Mouse (Mus musculus): ENCODE measurements around the gene Tor1b. TPM values are rescaled to one million over a fixed set of nuclear protein-coding genes. Genes with fewer than 3 reads are reported as not detected.
"Not testable (repeated sequence)": the region's sequence is repeated elsewhere in the genome, so short reads cannot be mapped to it uniquely, and the experiment has no call there.

Gene Tor1b
- polyA plus RNA-seq, 1 experiment from 2014 or later, result 21.3 TPM

DNA sequence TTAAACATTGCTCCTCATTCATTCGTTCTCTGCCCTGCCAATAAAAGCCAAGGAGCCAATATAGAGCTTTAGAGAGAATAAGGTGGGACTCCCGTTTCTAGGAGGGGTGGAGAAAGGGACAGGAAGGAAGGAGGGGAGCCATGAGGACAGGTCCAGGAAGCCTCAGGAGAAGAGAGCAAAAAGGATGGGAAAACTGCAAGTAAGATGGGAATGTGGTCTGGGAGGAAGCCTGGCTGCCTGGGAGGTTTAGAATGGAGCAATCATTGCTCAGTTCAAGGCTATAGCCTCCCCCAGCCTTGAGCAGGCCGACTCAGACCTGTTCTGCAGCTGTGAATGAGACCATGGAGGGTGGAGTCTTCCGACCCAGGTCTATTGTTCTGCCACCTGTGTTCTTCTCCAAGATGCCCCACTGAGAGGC lies 14.2 kb upstream of the Tor1b start:
- ATAC-seq, result no peak
- WGBS, result 42% methylated on average over 4 of the region's 4 CpGs
- Histone ChIP-seq H3K4me1 (replicated peaks; ENCODE audit: control insufficient read depth, insufficient read depth, low read length) (peaks cover 5% of the 10 kb centered on the region; the same call in 1 of the 2 replicates), H3K4me2 (ENCODE audit: low read length) (no peak overlapping the region), H3K27ac (ENCODE audit: low read length) (no peak overlapping the region), H3K27me3 (replicated peaks; ENCODE audit: control insufficient read depth, insufficient read depth, low read length) (no peaks in the 10 kb centered on the region), H3K36me3 (ENCODE audit: control insufficient read depth, insufficient read depth) (no peaks in the 10 kb centered on the region), H3K4me3 (replicated peaks; ENCODE audit: low read length) (no peak overlapping the region), H3K9ac (replicated peaks; ENCODE audit: low read depth, low read length) (no peak overlapping the region), H3K9me3 (ENCODE audit: control insufficient read depth, low read length) (no peaks in the 10 kb centered on the region)

DNA sequence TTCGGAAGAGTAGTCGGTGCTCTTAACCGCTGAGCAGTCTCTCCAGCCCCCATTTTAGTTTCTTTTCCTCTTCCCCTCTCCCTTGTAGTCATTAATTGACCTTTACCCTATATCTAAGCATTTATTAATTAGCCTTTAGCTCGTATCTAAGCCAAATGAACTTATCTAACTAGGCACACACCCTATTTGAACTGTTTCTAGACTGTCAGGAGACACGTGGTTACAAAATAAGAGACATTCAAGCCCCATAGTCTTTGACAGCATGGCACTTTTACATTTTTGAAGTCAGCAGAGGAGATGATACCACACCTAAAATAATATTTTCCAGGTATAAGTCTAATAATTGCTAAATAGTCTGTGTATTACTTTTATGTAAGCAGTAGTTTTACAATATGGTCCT lies 11.2 kb upstream of the Tor1b start:
- WGBS, result 91% methylated on average over 5 of the region's 5 CpGs

DNA sequence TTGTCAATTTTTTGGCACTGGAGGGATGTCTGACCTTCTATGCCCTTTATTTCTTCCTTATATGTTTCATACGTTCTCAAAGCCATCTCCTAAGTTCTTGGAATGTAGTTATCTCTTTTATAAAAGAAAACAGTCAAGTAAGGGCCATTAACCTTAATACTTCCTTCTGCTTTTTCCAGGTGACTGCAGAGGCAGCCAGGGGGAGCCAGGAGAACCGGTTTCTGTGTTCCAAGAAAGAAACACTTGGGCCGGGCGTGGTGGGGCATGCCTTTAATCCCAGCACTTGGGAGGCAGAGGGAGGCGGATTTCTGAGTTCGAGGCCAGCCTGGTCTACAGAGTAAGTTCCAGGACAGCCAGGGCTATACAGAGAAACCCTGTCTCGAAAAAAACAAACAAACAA lies 10.6 kb upstream of the Tor1b start:
- WGBS, result 48% methylated on average over 7 of the region's 7 CpGs
- not testable (repeated sequence) for H3K27me3 ChIP-seq (replicated peaks; ENCODE audit: control insufficient read depth, insufficient read depth, low read length); H3K9ac ChIP-seq (replicated peaks; ENCODE audit: low read depth, low read length); H3K27ac ChIP-seq (ENCODE audit: low read length); ATAC-seq; H3K4me2 ChIP-seq (ENCODE audit: low read length); H3K36me3 ChIP-seq (ENCODE audit: control insufficient read depth, insufficient read depth); H3K4me3 ChIP-seq (replicated peaks; ENCODE audit: low read length); H3K9me3 ChIP-seq (ENCODE audit: control insufficient read depth, low read length); H3K4me1 ChIP-seq (replicated peaks; ENCODE audit: control insufficient read depth, insufficient read depth, low read length)

More for the DNA sequence above, 11.2 kb upstream of the Tor1b start:
- Histone ChIP-seq H3K27ac (ENCODE audit: low read length) (no peak overlapping the region), H3K9me3 (ENCODE audit: control insufficient read depth, low read length) (no peaks in the 10 kb centered on the region), H3K4me1 (replicated peaks; ENCODE audit: control insufficient read depth, insufficient read depth, low read length) (peaks cover 5% of the 10 kb centered on the region; the same call in 1 of the 2 replicates), H3K4me3 (replicated peaks; ENCODE audit: low read length) (no peak overlapping the region), H3K27me3 (replicated peaks; ENCODE audit: control insufficient read depth, insufficient read depth, low read length) (no peaks in the 10 kb centered on the region), H3K4me2 (ENCODE audit: low read length) (no peak overlapping the region), H3K36me3 (ENCODE audit: control insufficient read depth, insufficient read depth) (no peaks in the 10 kb centered on the region), H3K9ac (replicated peaks; ENCODE audit: low read depth, low read length) (no peak overlapping the region)
- no peak for ATAC-seq

DNA sequence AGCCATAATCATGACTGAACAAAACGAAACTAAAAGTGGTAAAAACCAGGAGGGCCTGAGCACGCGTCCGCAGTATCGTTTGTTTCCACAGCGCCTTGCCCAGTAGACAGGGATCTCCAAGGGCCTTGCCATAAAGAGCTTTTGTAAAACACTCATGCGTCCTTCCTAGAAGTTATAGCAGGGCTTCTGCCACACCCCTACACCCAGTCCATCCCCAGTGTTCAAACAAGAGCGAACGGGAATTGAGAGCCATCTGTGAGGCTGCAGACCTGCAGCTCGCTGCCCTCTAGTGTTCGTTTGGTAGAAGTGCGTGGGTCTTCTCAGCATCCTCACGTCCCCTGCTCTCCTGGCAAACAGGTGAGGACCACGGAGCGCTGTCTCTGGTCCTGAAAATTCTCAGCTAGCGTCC lies 10.2 kb upstream of the Tor1b start:
- Histone ChIP-seq H3K36me3 (ENCODE audit: control insufficient read depth, insufficient read depth) (no peaks in the 10 kb centered on the region), H3K4me2 (ENCODE audit: low read length) (peak overlapping the region; percentile 49), H3K4me3 (replicated peaks; ENCODE audit: low read length) (peak overlapping the region; percentile 36), H3K27ac (ENCODE audit: low read length) (no peak overlapping the region), H3K9me3 (ENCODE audit: control insufficient read depth, low read length) (no peaks in the 10 kb centered on the region), H3K4me1 (replicated peaks; ENCODE audit: control insufficient read depth, insufficient read depth, low read length) (peaks cover 5% of the 10 kb centered on the region; the same call in 1 of the 2 replicates), H3K27me3 (replicated peaks; ENCODE audit: control insufficient read depth, insufficient read depth, low read length) (no peaks in the 10 kb centered on the region), H3K9ac (replicated peaks; ENCODE audit: low read depth, low read length) (peak overlapping the region; percentile 39; the same call in 1 of the 2 replicates)
- WGBS, result 30% methylated on average over 16 of the region's 16 CpGs
- ATAC-seq, result peak; percentile 79; the same call in 1 of the 2 replicates

DNA sequence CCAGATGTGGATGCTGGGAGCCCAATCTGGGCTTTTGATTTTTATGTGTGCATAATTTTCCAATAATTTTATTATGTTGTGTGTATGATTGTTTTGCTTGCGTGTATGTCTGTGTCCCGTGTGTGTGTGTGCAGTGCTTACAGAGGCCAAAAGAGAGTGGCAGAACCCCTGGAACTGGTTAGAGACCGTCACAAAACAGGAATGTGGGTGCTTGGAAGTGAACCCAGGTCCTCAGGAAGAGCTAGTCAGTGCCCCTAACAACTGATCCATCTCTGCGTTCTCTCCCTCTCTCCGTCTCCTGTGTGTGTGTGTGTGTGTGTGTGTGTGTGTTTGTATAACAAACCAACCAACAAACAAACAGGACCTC lies 319 bp upstream of the Tor1b start:
- WGBS, result 22% methylated on average over 5 of the region's 5 CpGs
- ATAC-seq, result no peak

DNA sequence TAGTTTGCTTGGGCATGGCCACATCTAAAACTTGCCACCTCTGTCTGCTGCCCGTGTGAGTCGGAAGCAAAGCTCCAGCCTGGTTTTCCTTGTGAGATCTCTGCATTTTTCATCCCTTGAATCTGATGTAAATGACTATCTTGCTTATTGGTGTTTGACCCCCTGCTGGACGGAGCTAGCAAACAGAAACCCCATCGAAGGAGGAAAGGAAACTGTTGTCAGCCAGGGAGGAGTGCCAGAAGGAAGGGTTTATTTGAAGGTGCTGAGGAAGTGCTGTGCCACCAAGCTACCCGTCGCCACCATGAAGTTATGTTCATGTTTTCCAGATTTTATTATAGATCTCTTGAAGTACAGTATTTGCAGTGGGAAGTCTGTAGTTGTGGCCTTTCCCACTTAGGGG lies 2.0 kb downstream of the Tor1b start:
- ATAC-seq, result no peak
- WGBS, result 77% methylated on average over 6 of the region's 6 CpGs
- Histone ChIP-seq H3K4me2 (ENCODE audit: low read length) (no peak overlapping the region), H3K27ac (ENCODE audit: low read length) (no peak overlapping the region), H3K27me3 (replicated peaks; ENCODE audit: control insufficient read depth, insufficient read depth, low read length) (no peaks in the 10 kb centered on the region), H3K9me3 (ENCODE audit: control insufficient read depth, low read length) (no peaks in the 10 kb centered on the region), H3K4me3 (replicated peaks; ENCODE audit: low read length) (no peak overlapping the region), H3K9ac (replicated peaks; ENCODE audit: low read depth, low read length) (peak overlapping the region; percentile 86), H3K4me1 (replicated peaks; ENCODE audit: control insufficient read depth, insufficient read depth, low read length) (peaks cover 20% of the 10 kb centered on the region), H3K36me3 (ENCODE audit: control insufficient read depth, insufficient read depth) (peaks cover 27% of the 10 kb centered on the region)

More for the DNA sequence above, 319 bp upstream of the Tor1b start:
- Histone ChIP-seq H3K4me2 (ENCODE audit: low read length) (peak overlapping the region; percentile 93), H3K4me1 (replicated peaks; ENCODE audit: control insufficient read depth, insufficient read depth, low read length) (peaks cover 20% of the 10 kb centered on the region), H3K36me3 (ENCODE audit: control insufficient read depth, insufficient read depth) (peaks cover 7% of the 10 kb centered on the region), H3K4me3 (replicated peaks; ENCODE audit: low read length) (peak overlapping the region; percentile 86), H3K9ac (replicated peaks; ENCODE audit: low read depth, low read length) (peak overlapping the region; percentile 86), H3K27ac (ENCODE audit: low read length) (peak overlapping the region; percentile 71), H3K27me3 (replicated peaks; ENCODE audit: control insufficient read depth, insufficient read depth, low read length) (no peaks in the 10 kb centered on the region), H3K9me3 (ENCODE audit: control insufficient read depth, low read length) (no peaks in the 10 kb centered on the region)

DNA sequence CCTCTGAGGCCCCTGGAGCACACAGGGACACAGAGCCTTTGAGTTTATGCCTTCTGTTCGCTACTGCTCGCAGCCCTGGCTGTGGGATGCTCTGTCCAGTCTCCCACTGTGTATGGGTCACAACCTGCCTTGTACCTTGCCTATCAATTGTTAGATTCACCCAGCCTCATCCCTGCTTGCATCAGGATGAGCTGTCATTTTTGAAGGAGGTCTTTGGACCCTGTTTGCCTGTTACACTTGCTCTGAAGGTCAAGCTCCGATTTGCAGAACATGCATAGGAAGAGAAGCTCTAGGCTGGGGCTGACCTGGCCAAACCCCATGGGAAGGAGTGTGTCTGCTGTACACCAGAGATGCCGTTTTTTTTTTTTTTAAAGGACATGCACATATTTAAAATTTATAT lies 4.8 kb downstream of the Tor1b start:
- peaks cover 20% of the 10 kb centered on the region for H3K4me1 ChIP-seq (replicated peaks; ENCODE audit: control insufficient read depth, insufficient read depth, low read length)
- no peak overlapping the region for H3K4me3 ChIP-seq (replicated peaks; ENCODE audit: low read length)
- H3K9me3 ChIP-seq (ENCODE audit: control insufficient read depth, low read length), result no peaks in the 10 kb centered on the region
- ATAC-seq, result no peak
- no peaks in the 10 kb centered on the region for H3K27me3 ChIP-seq (replicated peaks; ENCODE audit: control insufficient read depth, insufficient read depth, low read length)
- no peak overlapping the region for H3K9ac ChIP-seq (replicated peaks; ENCODE audit: low read depth, low read length)
- no peak overlapping the region for H3K27ac ChIP-seq (ENCODE audit: low read length)
- 83% methylated on average over 4 of the region's 4 CpGs for WGBS
- H3K4me2 ChIP-seq (ENCODE audit: low read length), result no peak overlapping the region
- H3K36me3 ChIP-seq (ENCODE audit: control insufficient read depth, insufficient read depth), result peaks cover 39% of the 10 kb centered on the region

DNA sequence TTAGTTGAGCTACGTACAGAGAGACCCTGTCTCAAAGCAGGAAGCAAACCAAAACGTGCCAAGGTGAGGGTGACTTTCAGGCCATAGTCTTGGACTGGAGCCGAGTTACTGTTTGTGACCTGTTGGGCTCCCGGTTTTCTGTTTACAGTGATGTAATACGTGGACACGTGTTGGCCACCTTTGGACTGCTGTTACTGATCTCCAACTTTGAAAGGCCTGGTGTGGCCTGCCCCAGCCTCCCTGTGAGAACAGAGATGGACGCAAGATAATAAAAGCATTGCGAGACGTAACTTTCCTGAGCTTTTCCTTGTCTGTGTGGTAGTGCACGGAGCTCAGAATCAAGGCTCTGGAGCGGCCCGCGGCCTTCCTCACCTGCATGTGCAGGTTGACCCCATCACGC lies 6.0 kb downstream of the Tor1b start:
- Histone ChIP-seq H3K27ac (ENCODE audit: low read length) (no peak overlapping the region), H3K4me3 (replicated peaks; ENCODE audit: low read length) (no peak overlapping the region), H3K27me3 (replicated peaks; ENCODE audit: control insufficient read depth, insufficient read depth, low read length) (no peaks in the 10 kb centered on the region), H3K4me2 (ENCODE audit: low read length) (no peak overlapping the region), H3K9me3 (ENCODE audit: control insufficient read depth, low read length) (no peaks in the 10 kb centered on the region), H3K9ac (replicated peaks; ENCODE audit: low read depth, low read length) (no peak overlapping the region), H3K36me3 (ENCODE audit: control insufficient read depth, insufficient read depth) (peaks cover 42% of the 10 kb centered on the region), H3K4me1 (replicated peaks; ENCODE audit: control insufficient read depth, insufficient read depth, low read length) (peaks cover 16% of the 10 kb centered on the region)
- no peak for ATAC-seq
- 90% methylated on average over 14 of the region's 14 CpGs for WGBS

DNA sequence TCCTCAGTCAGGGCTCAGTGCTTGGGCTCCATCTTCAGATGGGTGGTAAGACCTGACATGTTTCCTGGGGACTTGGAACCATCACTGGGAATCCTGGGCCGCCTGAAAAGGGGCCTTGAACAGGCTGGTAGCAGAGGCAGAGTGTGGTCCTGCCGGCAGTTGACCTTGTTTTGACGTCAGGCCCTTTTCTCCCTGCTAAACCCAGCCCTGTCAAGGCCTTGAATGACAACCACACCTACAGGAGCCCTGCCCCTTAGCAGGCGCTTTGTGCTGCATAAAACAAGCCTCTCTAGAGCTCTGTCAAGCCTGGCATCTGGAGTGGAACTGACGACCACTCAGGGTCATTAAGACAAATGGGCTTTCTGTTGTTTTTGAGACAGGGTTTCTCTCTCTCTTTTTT lies 7.1 kb downstream of the Tor1b start:
- no peak overlapping the region for H3K27ac ChIP-seq (ENCODE audit: low read length)
- H3K4me2 ChIP-seq (ENCODE audit: low read length), result no peak overlapping the region
- no peak overlapping the region for H3K4me3 ChIP-seq (replicated peaks; ENCODE audit: low read length)
- H3K9ac ChIP-seq (replicated peaks; ENCODE audit: low read depth, low read length), result no peak overlapping the region
- no peak for ATAC-seq
- H3K4me1 ChIP-seq (replicated peaks; ENCODE audit: control insufficient read depth, insufficient read depth, low read length), result peaks cover 5% of the 10 kb centered on the region
- no peaks in the 10 kb centered on the region for H3K27me3 ChIP-seq (replicated peaks; ENCODE audit: control insufficient read depth, insufficient read depth, low read length)
- H3K9me3 ChIP-seq (ENCODE audit: control insufficient read depth, low read length), result no peaks in the 10 kb centered on the region
- 41% methylated on average over 5 of the region's 5 CpGs for WGBS
- peaks cover 43% of the 10 kb centered on the region for H3K36me3 ChIP-seq (ENCODE audit: control insufficient read depth, insufficient read depth)

Data from forebrain, embryonic 16.5 days (tissue).